Mouse (Mus musculus): ENCODE data around the gene Dph1. TPM values are rescaled to one million over a fixed set of nuclear protein-coding genes. Genes with fewer than 3 reads are reported as not detected.
A peak's percentile ranks its signal among the peaks of the same experiment; 100 is the strongest.

Dph1 gene
- polyA plus RNA-seq, 1 experiment from 2014 or later, result 32.7 TPM

GRCm38 (mm10) chr11:75168590-75169361, 22.3 kb downstream of the Dph1 start:
- WGBS, result under 1% methylated on average over 81 of the region's 83 CpGs
- H3K36me3 ChIP-seq, result peaks cover 11% of the 10 kb centered on the region
- peak overlapping the region; percentile 80 for H3K27ac ChIP-seq
- peaks cover 100% of the 10 kb centered on the region for H3K27me3 ChIP-seq (ENCODE audit: low read depth, poor library complexity, severe bottlenecking)
- DNase-seq (ENCODE audit: low spot score), result peak; percentile 95
- H3K4me1 ChIP-seq, result peaks cover 87% of the 10 kb centered on the region
- no peaks in the 10 kb centered on the region for H3K9me3 ChIP-seq (replicated peaks)
- peak overlapping the region; percentile 63 for H3K4me3 ChIP-seq

- H3K36me3 ChIP-seq, result peaks cover 20% of the 10 kb centered on the region
- peak; percentile 62 for DNase-seq (ENCODE audit: low spot score)
- peaks cover 84% of the 10 kb centered on the region for H3K4me1 ChIP-seq
- peak overlapping the region; percentile 80 for H3K27ac ChIP-seq
- H3K27me3 ChIP-seq (ENCODE audit: low read depth, poor library complexity, severe bottlenecking), result peaks cover 100% of the 10 kb centered on the region
- peak overlapping the region; percentile 63 for H3K4me3 ChIP-seq
- no peaks in the 10 kb centered on the region for H3K9me3 ChIP-seq (replicated peaks)
- 3% methylated on average over 63 of the region's 63 CpGs for WGBS
Measured at GRCm38 (mm10) chr11:75167643-75168589, 23.1 kb downstream of the Dph1 start.

- peak; percentile 71 for DNase-seq (ENCODE audit: low spot score)
- Histone ChIP-seq H3K27ac (peak overlapping the region; percentile 59), H3K36me3 (peaks cover 28% of the 10 kb centered on the region), H3K4me1 (peaks cover 75% of the 10 kb centered on the region), H3K9me3 (replicated peaks) (no peaks in the 10 kb centered on the region), H3K4me3 (peak overlapping the region; percentile 63), H3K27me3 (ENCODE audit: low read depth, poor library complexity, severe bottlenecking) (peaks cover 97% of the 10 kb centered on the region)
- 1% methylated on average over 68 of the region's 68 CpGs for WGBS
Measured at GRCm38 (mm10) chr11:75166861-75167642, 24.0 kb downstream of the Dph1 start.

DNA sequence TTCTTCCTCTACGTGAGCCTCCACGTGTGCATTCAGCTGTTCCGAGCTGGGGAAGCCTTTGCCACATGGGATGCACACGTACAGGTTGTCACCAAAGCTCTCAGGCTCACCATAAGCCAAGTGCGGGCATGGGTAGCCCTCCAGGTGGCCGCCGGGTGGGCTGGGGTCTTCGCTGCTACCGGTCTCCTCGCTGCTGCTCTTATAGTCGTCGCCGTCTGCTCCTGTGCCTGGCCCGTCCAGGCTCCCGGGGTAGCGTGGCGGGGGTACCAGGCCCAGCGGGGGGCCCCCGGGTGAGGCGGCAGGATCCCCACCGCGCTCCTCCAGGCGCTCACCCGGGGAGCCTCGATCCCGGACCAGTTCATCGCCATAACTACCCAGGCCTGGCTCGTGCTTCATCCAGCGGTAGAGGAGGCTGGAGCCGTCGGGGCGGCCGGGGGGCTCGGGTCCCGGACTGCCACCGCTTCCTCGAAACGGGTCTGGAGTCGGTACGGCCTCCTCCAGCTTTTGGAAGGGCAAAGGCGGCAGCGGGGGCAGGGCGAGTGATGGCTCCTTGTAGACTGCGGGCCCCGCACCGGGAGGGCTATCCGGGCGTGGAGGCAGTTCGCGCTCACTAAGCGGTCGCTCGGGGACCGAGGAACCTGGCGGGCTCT, 24.7 kb downstream of the Dph1 start:
- WGBS, result 4% methylated on average over 55 of the region's 55 CpGs
- peaks cover 35% of the 10 kb centered on the region for H3K36me3 ChIP-seq
- peak overlapping the region; percentile 59 for H3K27ac ChIP-seq
- peak overlapping the region; percentile 63 for H3K4me3 ChIP-seq
- no peaks in the 10 kb centered on the region for H3K9me3 ChIP-seq (replicated peaks)
- H3K27me3 ChIP-seq (ENCODE audit: low read depth, poor library complexity, severe bottlenecking), result peaks cover 89% of the 10 kb centered on the region
- no peak for DNase-seq (ENCODE audit: low spot score)
- peaks cover 74% of the 10 kb centered on the region for H3K4me1 ChIP-seq

DNA sequence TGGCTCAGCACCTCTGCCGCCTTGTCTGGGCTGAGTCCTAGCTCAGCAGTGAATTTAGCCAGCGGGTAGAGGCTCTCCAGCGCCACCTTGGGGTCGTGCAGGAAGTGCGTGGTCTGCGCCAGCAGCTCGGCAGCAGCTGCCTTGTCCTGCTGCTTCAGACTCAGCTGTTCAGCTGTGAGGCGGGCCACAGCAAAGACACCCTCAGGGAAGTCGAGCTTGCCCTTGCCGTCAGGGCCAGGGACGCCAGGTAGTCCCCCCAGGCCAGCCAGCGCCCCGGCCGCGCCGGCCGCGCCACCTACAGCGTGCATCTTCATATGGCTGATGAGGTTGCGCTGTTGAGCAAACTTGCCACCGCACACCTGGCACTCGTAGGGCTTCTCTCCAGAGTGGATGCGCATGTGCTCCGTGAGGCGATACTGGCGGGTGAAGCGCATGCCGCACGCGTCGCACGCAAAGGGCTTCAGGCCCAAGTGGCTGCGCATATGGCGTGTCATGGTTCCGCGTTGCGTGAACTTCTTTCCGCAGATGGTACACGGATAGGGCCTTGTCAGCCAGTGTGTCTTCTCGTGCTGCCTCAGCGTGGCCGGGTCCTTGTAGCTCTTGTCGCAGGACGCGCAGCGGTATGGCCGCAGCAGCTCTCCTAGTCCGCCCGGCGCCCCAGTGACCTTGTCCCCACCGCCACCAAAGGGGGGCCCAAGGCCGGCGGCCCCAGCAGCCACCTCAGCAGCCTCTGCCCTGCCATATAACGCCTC, 25.4 kb downstream of the Dph1 start:
- DNase-seq (ENCODE audit: low spot score), result peak; percentile 81
- Histone ChIP-seq H3K36me3 (peaks cover 40% of the 10 kb centered on the region), H3K4me3 (peak overlapping the region; percentile 63), H3K4me1 (peaks cover 71% of the 10 kb centered on the region), H3K27ac (peak overlapping the region; percentile 54; the same call in 1 of the 2 replicates), H3K9me3 (replicated peaks) (no peaks in the 10 kb centered on the region), H3K27me3 (ENCODE audit: low read depth, poor library complexity, severe bottlenecking) (peaks cover 82% of the 10 kb centered on the region)
- 3% methylated on average over 54 of the region's 54 CpGs for WGBS

DNA sequence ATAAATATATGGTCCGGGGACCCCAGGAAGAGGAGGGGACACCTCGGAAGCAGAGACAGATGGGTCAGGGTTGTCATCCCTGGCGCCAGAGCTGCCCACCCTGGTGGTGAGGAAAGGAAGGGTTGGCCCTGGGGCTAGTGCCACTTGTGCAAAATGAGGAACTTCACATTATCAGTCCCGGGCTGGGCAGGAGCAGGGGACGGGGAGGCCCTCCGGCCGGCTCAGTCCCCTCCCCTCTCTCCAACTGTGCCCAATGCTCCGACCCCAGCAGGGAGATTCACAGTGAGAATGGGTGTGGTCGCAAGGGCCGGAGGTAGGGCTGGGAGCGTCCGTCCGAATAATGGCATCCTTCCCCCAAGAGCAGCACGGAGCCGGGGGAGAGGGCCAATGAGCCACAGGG, 26.3 kb downstream of the Dph1 start:
- WGBS, result 14% methylated on average over 15 of the region's 15 CpGs
- peaks cover 49% of the 10 kb centered on the region for H3K36me3 ChIP-seq
- H3K9me3 ChIP-seq (replicated peaks), result no peaks in the 10 kb centered on the region
- peak overlapping the region; percentile 63; the same call in 1 of the 2 replicates for H3K4me3 ChIP-seq
- DNase-seq (ENCODE audit: low spot score), result no peak
- no peak overlapping the region for H3K27ac ChIP-seq
- H3K27me3 ChIP-seq (ENCODE audit: low read depth, poor library complexity, severe bottlenecking), result peaks cover 74% of the 10 kb centered on the region
- H3K4me1 ChIP-seq, result peaks cover 62% of the 10 kb centered on the region

GRCm38 (mm10) chr11:75164051-75164450, 27.0 kb downstream of the Dph1 start:
- Histone ChIP-seq H3K36me3 (peaks cover 56% of the 10 kb centered on the region), H3K4me3 (no peak overlapping the region), H3K27me3 (ENCODE audit: low read depth, poor library complexity, severe bottlenecking) (peaks cover 67% of the 10 kb centered on the region), H3K27ac (no peak overlapping the region), H3K4me1 (peaks cover 55% of the 10 kb centered on the region), H3K9me3 (replicated peaks) (no peaks in the 10 kb centered on the region)
- DNase-seq (ENCODE audit: low spot score), result no peak
- WGBS, result 79% methylated on average over 2 of the region's 2 CpGs

GRCm38 (mm10) chr11:75163379-75163778, 27.7 kb downstream of the Dph1 start:
- no peak overlapping the region for H3K4me3 ChIP-seq
- no peak overlapping the region for H3K27ac ChIP-seq
- DNase-seq (ENCODE audit: low spot score), result no peak
- WGBS, result 91% methylated on average over 6 of the region's 6 CpGs
- H3K9me3 ChIP-seq (replicated peaks), result no peaks in the 10 kb centered on the region
- H3K27me3 ChIP-seq (ENCODE audit: low read depth, poor library complexity, severe bottlenecking), result peaks cover 60% of the 10 kb centered on the region
- H3K36me3 ChIP-seq, result peaks cover 61% of the 10 kb centered on the region
- H3K4me1 ChIP-seq, result peaks cover 52% of the 10 kb centered on the region

DNA sequence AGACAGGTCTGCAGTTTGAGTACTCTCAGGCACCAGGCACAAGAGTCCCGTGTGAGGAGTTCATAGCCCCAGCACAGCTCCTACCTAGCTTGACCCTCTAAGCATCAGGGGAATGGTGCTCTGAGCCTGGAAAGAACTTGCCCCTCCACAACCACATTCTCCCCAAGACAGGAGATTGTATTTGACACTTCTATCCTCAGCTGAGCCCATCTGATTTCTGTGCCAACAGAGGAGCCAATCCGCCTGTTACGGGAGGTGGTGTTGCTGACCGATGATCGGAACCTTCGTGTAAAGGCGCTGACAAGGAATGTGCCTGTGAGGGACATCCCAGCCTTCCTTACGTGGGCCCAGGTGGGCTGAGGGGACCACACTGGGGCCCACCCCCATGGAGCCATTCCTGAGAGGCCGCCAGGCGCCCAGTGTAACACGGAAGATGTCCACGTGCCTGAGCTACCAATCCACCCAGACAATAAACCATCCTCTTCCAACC, 28.4 kb downstream of the Dph1 start:
- Histone ChIP-seq H3K36me3 (peaks cover 64% of the 10 kb centered on the region), H3K4me1 (peaks cover 52% of the 10 kb centered on the region), H3K27me3 (ENCODE audit: low read depth, poor library complexity, severe bottlenecking) (peaks cover 52% of the 10 kb centered on the region), H3K27ac (no peak overlapping the region), H3K4me3 (no peak overlapping the region), H3K9me3 (replicated peaks) (no peaks in the 10 kb centered on the region)
- WGBS, result 95% methylated on average over 12 of the region's 12 CpGs
- DNase-seq (ENCODE audit: low spot score), result no peak

GRCm38 (mm10) chr11:75161417-75162008, 29.5 kb downstream of the Dph1 start:
- Histone ChIP-seq H3K36me3 (peaks cover 65% of the 10 kb centered on the region), H3K4me3 (no peak overlapping the region), H3K4me1 (peaks cover 52% of the 10 kb centered on the region), H3K27me3 (ENCODE audit: low read depth, poor library complexity, severe bottlenecking) (peaks cover 41% of the 10 kb centered on the region), H3K9me3 (replicated peaks) (no peaks in the 10 kb centered on the region), H3K27ac (no peak overlapping the region; the same call in 1 of the 2 replicates)
- 79% methylated on average over 4 of the region's 4 CpGs for WGBS
- no peak for DNase-seq (ENCODE audit: low spot score)

DNA sequence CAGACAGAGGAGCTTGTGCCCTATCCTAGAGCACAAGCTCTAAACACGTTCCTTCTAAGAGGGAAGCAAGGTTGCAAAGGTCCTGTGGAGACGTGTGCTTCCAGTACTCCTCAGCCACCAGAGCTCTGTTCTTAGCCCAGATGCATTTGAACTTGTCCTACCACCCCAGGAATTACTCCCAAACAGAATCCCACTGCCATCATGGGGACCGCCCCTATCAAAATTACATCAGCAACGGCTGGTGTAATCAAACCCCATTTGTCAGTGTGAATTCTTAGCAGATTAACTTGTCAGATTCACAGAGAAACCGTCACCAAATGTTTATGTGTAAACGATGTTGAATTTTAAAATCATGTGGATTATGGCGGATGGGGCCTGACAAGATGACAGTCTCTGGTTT, 30.1 kb downstream of the Dph1 start:
- no peak overlapping the region for H3K4me3 ChIP-seq
- peaks cover 68% of the 10 kb centered on the region for H3K36me3 ChIP-seq
- WGBS, result 89% methylated on average over 7 of the region's 7 CpGs
- H3K9me3 ChIP-seq (replicated peaks), result no peaks in the 10 kb centered on the region
- H3K27ac ChIP-seq, result no peak overlapping the region
- DNase-seq (ENCODE audit: low spot score), result no peak
- H3K27me3 ChIP-seq (ENCODE audit: low read depth, poor library complexity, severe bottlenecking), result peaks cover 36% of the 10 kb centered on the region
- peaks cover 52% of the 10 kb centered on the region for H3K4me1 ChIP-seq

All from limb, embryonic 10.5 days (tissue).